Mouse (Mus musculus): ENCODE results near the gene Gabrg2. TPM values are rescaled to one million over a fixed set of nuclear protein-coding genes. Genes with fewer than 3 reads are reported as not detected.

The Gabrg2 gene
- polyA plus RNA-seq (2015; fragmentation: Nextera tagmentation; extraction: Ambion mirVana): 1.1 and 1.2 TPM in 2 replicates

DNA sequence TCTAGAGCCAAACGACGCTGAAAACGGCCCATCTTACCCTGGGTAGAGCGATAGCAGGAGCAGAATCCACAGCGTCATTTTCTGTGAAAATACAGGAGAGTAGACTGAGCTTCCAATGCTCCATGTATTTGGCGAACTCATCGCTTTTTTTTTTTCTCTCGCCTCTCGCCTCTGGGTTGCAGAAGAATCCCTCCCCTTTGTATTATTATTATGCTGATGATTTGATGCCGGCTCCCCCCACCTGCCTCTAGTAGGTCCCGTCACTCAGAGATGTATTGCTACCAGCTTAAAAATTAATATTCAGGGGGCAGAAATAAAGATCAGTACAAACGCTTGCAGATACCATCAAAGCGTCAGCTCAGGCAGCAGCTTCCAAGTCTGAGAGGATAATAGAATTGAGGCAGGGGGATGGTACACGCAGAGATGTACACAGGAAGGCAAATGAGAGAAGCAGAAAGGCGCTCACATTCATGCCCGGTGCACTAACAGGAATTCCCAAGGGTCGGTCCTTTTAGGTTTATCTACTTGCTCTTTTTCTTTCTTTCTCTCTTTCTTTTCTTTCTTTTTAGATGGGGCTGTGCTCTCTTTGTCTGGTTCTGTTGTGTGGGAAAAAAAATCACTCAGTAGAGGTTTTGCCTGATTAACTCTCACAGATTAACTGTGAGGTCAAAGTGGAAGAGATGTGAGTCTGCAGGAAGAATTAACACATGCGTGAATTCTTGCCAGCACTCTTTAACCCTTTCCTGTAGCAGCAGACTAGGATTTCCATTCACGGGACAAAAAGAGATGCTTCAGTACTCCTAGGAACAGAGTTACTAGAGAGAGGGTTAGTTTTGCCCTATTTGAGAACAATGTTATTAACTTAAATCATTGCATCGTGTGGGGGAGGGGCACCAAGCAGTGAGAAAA is at the start of gene Gabrg2:
Gene Gabrg2, minus strand, starts transcription at position 668 of the 909 bp plus-strand sequence.
- Histone ChIP-seq H3K9me3 (no peaks in the 10 kb centered on the region), H3K9ac (no peak within 1 kb of the TSS), H3K4me1 (replicated peaks) (no peaks in the 10 kb centered on the region), H3K4me3 (replicated peaks) (no peak within 1 kb of the TSS), H3K27ac (no peak within 1 kb of the TSS), H3K27me3 (replicated peaks) (no peaks in the 10 kb centered on the region), H3K4me2 (replicated peaks) (no peak within 1 kb of the TSS), H3K36me3 (no peaks in the 10 kb centered on the region)
- ATAC-seq: no peak
- WGBS: 13% methylated on average over 20 of the region's 20 CpGs

DNA sequence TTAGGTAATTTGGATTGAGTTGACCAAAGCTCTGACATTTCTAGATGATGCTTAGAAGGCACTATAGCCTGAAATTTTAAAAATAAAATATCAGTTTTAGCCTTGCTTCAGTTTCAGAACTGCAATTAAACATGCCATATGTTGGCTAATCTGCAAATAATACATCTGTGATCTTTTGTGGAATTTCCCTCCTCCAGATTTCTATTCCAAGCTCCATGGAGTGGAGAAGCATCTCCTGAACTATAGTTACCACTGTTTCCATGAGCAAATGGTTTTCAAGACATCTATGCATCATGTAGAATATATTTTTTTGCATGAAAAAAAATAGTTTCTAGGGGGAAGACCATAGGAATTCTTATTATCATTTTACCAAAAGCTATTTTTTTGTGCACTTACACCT is 47.5 kb upstream of the Gabrg2 start:
- H3K4me3 ChIP-seq (replicated peaks): no peak overlapping the region
- ATAC-seq: no peak
- no peaks in the 10 kb centered on the region for H3K27me3 ChIP-seq (replicated peaks)
- no peaks in the 10 kb centered on the region for H3K9me3 ChIP-seq
- H3K36me3 ChIP-seq: no peaks in the 10 kb centered on the region
- H3K4me1 ChIP-seq (replicated peaks): no peaks in the 10 kb centered on the region
- H3K9ac ChIP-seq: no peak overlapping the region
- no peak overlapping the region for H3K4me2 ChIP-seq (replicated peaks)
- H3K27ac ChIP-seq: no peak overlapping the region

DNA sequence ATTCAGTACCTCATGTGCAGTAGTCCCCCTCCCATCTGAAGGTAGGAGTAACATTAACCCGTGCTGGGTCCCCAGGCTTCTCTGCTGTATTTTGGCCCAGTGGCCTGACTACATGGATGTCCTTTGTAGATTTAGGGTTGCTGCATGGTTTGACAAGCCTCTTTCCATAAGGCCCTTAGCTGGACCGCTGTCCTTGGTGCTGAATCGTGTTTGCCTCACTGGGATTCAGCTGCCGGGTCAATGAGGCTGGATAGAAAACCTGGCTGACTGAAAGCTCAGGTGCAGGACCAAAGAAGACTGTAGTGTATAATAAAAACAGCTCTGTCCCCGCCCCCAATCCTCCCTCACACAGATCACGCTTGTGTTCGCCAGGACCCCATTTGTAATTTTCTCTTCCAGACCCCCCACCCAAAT is 1.2 kb downstream of the Gabrg2 start:
- Histone ChIP-seq H3K27me3 (replicated peaks) (no peaks in the 10 kb centered on the region), H3K9ac (no peak overlapping the region), H3K36me3 (no peaks in the 10 kb centered on the region), H3K27ac (no peak overlapping the region), H3K4me1 (replicated peaks) (no peaks in the 10 kb centered on the region), H3K4me2 (replicated peaks) (no peak overlapping the region), H3K4me3 (replicated peaks) (no peak overlapping the region), H3K9me3 (no peaks in the 10 kb centered on the region)
- WGBS: under 1% methylated on average over 7 of the region's 7 CpGs
- peak; percentile 63; the same call in 1 of the 2 replicates for ATAC-seq

DNA sequence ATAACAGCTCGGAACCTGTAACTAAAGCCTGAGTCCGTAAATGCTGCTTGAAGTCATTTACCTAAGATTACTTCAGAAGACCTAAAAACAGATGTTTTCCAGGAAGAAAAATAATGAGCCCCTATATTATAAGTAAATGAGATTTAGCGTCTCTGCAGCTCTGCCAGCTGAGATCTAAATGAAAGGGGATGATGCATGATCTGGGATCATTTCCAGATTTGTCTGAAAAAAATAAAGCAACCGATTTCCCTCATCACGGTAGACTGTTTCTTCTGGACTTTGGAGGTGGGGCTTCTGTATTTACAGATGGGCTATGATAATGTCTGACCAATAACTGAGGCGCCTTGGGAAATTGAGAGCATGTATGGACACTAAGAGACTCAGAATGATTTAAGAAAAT is 20.5 kb downstream of the Gabrg2 start:
- Histone ChIP-seq H3K9ac (no peak overlapping the region), H3K4me1 (replicated peaks) (no peaks in the 10 kb centered on the region), H3K4me3 (replicated peaks) (no peak overlapping the region), H3K27me3 (replicated peaks) (no peaks in the 10 kb centered on the region), H3K36me3 (no peaks in the 10 kb centered on the region), H3K4me2 (replicated peaks) (no peak overlapping the region), H3K27ac (no peak overlapping the region), H3K9me3 (no peaks in the 10 kb centered on the region)
- 67% methylated on average over 6 of the region's 6 CpGs for WGBS
- no peak for ATAC-seq

DNA sequence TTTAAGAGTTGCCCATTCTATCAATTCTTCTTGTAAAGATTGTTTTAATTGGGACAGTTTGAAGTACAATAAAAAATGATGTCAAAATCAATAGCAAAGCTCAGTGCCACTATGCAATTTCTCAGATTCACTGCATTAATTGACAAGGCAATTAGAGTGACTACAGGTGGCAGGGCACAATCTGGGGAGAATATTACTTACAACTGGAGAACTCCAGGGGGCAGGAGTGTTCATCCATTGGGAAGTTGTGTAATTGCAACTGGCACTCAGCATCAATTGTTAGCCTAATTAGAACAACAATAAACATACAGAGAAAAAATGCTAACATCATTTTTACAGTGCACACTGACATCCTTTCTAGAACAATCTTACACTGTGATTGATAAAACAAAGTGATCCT is 32.1 kb downstream of the Gabrg2 start:
- no peak for ATAC-seq
- H3K27me3 ChIP-seq (replicated peaks): no peaks in the 10 kb centered on the region
- no peak overlapping the region for H3K4me3 ChIP-seq (replicated peaks)
- no peaks in the 10 kb centered on the region for H3K9me3 ChIP-seq
- no peaks in the 10 kb centered on the region for H3K4me1 ChIP-seq (replicated peaks)
- no peak overlapping the region for H3K9ac ChIP-seq
- no peak overlapping the region for H3K27ac ChIP-seq
- no peak overlapping the region for H3K4me2 ChIP-seq (replicated peaks)
- H3K36me3 ChIP-seq: no peaks in the 10 kb centered on the region

DNA sequence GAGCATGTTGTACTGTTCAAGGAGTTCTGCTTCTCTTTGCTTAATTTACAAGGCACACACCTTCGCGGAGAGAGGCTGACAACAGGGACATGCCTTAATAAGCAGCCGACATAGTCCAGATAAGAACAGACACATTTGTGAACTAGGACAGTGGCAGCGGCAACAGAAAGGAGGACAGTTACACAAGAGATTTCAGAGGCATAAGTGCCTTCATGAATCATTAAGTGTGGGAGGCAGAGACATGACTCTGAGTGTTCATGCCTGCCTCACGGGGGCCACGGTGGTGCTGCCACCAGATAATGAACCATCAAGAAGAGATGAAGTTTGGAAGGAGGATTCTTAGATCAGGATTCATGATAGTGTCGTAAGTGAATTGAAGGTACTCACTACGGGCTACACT is 38.0 kb downstream of the Gabrg2 start:
- no peak overlapping the region for H3K27ac ChIP-seq
- ATAC-seq: no peak
- no peaks in the 10 kb centered on the region for H3K9me3 ChIP-seq
- no peak overlapping the region for H3K4me2 ChIP-seq (replicated peaks)
- H3K36me3 ChIP-seq: no peaks in the 10 kb centered on the region
- no peaks in the 10 kb centered on the region for H3K27me3 ChIP-seq (replicated peaks)
- no peak overlapping the region for H3K4me3 ChIP-seq (replicated peaks)
- WGBS: 74% methylated on average over 8 of the region's 8 CpGs
- H3K9ac ChIP-seq: no peak overlapping the region
- H3K4me1 ChIP-seq (replicated peaks): no peaks in the 10 kb centered on the region

DNA sequence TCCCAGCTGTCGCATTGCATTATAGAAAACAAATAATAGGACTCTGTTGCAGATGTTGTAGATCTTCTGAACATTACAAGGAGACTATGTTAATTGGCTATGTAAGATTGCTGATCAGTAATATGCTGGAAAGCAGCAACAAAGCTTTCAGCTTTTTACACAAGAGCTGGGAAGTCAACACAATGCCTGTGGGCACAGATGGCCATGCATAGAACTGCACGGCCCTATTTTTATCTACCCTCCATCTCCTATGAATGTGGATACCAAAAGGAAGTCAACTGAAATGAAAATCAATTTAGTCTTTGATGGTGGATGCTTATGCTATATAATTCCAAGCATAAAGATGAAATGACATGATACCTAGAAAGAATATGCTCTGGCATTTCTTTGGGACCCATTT is 47.1 kb downstream of the Gabrg2 start:
- Histone ChIP-seq H3K9me3 (no peaks in the 10 kb centered on the region), H3K27ac (no peak overlapping the region), H3K4me2 (replicated peaks) (no peak overlapping the region), H3K36me3 (no peaks in the 10 kb centered on the region), H3K9ac (no peak overlapping the region), H3K27me3 (replicated peaks) (no peaks in the 10 kb centered on the region), H3K4me1 (replicated peaks) (no peaks in the 10 kb centered on the region), H3K4me3 (replicated peaks) (no peak overlapping the region)
- no peak for ATAC-seq
- WGBS: 76% methylated on average over 2 of the region's 2 CpGs

DNA sequence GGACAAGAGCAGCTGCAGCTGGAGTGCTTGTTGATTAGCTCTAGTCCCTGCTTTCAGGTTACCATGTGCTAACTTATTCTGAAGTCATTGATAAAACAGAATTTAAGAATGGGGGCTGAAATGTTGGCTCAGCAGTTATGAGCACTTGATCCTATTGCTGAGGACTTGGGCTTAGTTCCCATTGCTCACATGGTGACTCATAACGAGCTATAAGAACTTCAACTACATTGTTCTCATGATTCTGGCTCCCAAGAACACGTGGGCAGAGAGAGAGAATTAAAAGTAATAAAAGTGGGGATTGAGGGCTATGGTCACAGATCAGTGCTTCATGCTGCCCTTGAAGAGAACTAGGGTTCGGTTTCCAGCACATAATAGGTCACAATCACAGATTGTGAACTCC is 48.8 kb downstream of the Gabrg2 start:
- WGBS: 70% methylated on average over 3 of the region's 3 CpGs
- no peaks in the 10 kb centered on the region for H3K36me3 ChIP-seq
- no peak overlapping the region for H3K4me2 ChIP-seq (replicated peaks)
- no peak overlapping the region for H3K9ac ChIP-seq
- H3K4me3 ChIP-seq (replicated peaks): no peak overlapping the region
- no peak overlapping the region for H3K27ac ChIP-seq
- H3K9me3 ChIP-seq: no peaks in the 10 kb centered on the region
- no peak for ATAC-seq
- no peaks in the 10 kb centered on the region for H3K27me3 ChIP-seq (replicated peaks)
- H3K4me1 ChIP-seq (replicated peaks): no peaks in the 10 kb centered on the region

DNA sequence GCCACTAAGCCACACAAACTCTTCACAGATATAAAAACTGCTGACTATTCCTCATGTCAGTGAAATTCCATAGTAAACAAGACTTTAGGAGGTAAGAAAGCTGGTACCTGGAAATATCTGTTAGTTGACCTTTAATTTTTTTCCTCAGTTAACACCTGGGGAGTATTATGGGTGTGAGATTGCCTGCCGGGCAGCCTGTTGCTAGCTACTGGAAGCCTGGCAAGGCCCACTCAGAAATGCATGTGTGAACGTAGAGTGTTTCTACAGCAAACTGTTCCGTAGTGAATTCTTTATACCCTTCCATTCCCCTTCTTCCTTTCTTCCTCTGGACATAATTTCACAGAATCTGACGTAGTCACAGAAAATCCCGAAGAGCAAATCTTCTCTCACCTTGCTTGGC is 55.2 kb downstream of the Gabrg2 start:
- no peaks in the 10 kb centered on the region for H3K36me3 ChIP-seq

DNA sequence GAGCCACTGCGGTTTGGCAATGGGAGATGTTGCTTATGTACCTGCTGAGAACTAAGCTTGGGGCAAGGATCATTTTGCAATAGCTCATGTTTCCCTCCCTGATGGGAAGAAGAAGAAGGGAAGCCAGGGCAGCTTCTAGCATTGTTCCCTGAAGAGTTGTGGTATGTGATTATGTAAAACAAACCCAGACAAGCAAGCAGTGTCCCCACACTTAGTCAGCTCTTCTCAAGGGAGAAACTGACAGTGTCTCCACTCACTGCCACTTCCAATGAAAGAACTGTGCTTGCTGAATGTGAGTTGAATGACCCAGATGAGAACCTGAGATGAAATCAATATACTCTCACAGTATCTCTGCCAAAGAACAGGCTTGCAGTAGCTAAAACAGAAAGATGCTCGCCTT is 62.7 kb downstream of the Gabrg2 start:
- ATAC-seq: no peak
- H3K27me3 ChIP-seq (replicated peaks): no peaks in the 10 kb centered on the region
- H3K9me3 ChIP-seq: no peaks in the 10 kb centered on the region
- no peaks in the 10 kb centered on the region for H3K36me3 ChIP-seq
- H3K4me1 ChIP-seq (replicated peaks): no peaks in the 10 kb centered on the region
- no peak overlapping the region for H3K4me3 ChIP-seq (replicated peaks)
- no peak overlapping the region for H3K27ac ChIP-seq
- 77% methylated on average over 2 of the region's 2 CpGs for WGBS
- H3K4me2 ChIP-seq (replicated peaks): no peak overlapping the region
- no peak overlapping the region for H3K9ac ChIP-seq

More for the DNA sequence above, 55.2 kb downstream of the Gabrg2 start:
- Histone ChIP-seq H3K9ac (no peak overlapping the region), H3K27me3 (replicated peaks) (no peaks in the 10 kb centered on the region), H3K27ac (no peak overlapping the region), H3K4me3 (replicated peaks) (no peak overlapping the region), H3K9me3 (no peaks in the 10 kb centered on the region), H3K4me1 (replicated peaks) (no peaks in the 10 kb centered on the region), H3K4me2 (replicated peaks) (no peak overlapping the region)
- 86% methylated on average over 5 of the region's 5 CpGs for WGBS
- ATAC-seq: no peak

DNA sequence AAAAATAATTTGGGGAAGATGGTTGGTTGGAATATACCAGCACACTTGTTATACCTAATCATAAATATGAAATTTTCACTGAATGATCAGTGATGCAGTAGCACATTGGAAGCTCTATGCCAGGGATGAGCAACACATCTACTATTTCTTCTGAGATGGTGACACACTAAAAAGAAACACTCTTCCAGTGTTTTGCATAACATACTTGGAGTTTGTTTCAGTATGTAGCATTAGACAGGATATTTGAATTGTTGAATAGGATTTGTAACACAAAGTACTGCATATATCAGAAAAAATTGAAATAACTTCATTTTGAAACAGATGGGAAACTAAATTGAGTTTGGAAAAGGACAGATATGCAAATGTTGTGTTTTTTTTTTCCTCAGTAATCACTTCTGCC is 81.8 kb downstream of the Gabrg2 start:
- Histone ChIP-seq H3K9me3 (no peaks in the 10 kb centered on the region), H3K4me2 (replicated peaks) (no peak overlapping the region), H3K4me3 (replicated peaks) (no peak overlapping the region), H3K27ac (no peak overlapping the region), H3K36me3 (no peaks in the 10 kb centered on the region), H3K27me3 (replicated peaks) (no peaks in the 10 kb centered on the region), H3K4me1 (replicated peaks) (no peaks in the 10 kb centered on the region), H3K9ac (no peak overlapping the region)
- ATAC-seq: no peak

DNA sequence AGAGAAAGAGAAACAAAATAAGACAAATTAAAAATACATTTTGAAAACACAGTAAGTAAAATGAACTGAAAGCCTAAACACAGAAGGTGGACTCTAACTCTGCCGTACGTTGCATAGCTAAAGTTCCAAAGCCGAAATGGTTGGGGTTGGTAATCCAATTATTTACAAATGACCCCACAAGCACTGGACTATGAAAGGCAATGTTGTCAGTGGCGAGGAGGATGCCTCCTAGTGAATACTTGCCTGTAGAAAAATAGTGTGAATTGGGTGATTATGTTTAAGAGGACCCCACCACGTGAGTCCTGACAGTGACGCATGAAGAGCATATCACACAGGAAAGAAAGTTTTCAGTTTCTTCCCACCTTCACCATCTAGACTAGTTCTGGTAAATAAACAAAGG is 86.6 kb downstream of the Gabrg2 start:
- WGBS: 68% methylated on average over 6 of the region's 6 CpGs
- no peak for ATAC-seq

DNA sequence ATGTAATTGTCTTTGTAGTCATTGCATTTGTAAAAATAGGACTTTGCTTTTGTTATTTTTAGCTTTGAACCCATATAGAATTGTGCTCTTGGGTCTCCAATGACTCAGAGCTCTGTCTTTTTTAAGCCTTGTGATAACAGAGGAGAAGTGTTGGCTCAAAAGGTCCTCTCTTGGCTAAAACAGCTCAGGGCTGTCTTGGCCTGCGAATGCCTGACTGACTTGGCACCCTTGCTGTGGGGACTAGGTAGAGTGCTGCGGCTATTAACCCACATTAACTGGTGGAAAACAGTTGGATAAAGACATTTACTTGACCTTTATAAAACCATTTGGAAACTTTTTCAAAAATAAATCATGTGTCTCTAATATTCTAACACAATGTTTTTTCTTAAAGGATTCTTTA is 97.0 kb downstream of the Gabrg2 start:
- Histone ChIP-seq H3K27ac (no peak overlapping the region), H3K4me3 (replicated peaks) (no peak overlapping the region), H3K9ac (no peak overlapping the region), H3K27me3 (replicated peaks) (no peaks in the 10 kb centered on the region), H3K4me2 (replicated peaks) (no peak overlapping the region), H3K36me3 (no peaks in the 10 kb centered on the region), H3K4me1 (replicated peaks) (no peaks in the 10 kb centered on the region), H3K9me3 (no peaks in the 10 kb centered on the region)
- no peak for ATAC-seq
- WGBS: 85% methylated on average over 2 of the region's 2 CpGs

More for the DNA sequence above, 86.6 kb downstream of the Gabrg2 start:
- Histone ChIP-seq H3K27ac (no peak overlapping the region), H3K36me3 (no peaks in the 10 kb centered on the region), H3K9ac (no peak overlapping the region), H3K27me3 (replicated peaks) (no peaks in the 10 kb centered on the region), H3K9me3 (no peaks in the 10 kb centered on the region), H3K4me3 (replicated peaks) (no peak overlapping the region), H3K4me2 (replicated peaks) (no peak overlapping the region), H3K4me1 (replicated peaks) (no peaks in the 10 kb centered on the region)

Data from intestine, embryonic 15.5 days (tissue).